Mouse (Mus musculus): ENCODE measurements at regions not wholly inside any gene's neighbourhood (a gene's known extent, or its start where the extent isn't known, plus 50 kb on each side); places are given as distances from the start of the nearest gene placed in this dataset.

- Histone ChIP-seq H3K27ac (replicated peaks) (no peak overlapping the region), H3K27me3 (no peaks in the 10 kb centered on the region), H3K4me3 (no peak overlapping the region), H3K9ac (replicated peaks) (no peak overlapping the region), H3K36me3 (no peaks in the 10 kb centered on the region), H3K4me2 (replicated peaks) (no peak overlapping the region), H3K4me1 (no peaks in the 10 kb centered on the region), H3K9me3 (no peaks in the 10 kb centered on the region)
- 83% methylated on average over 3 of the region's 3 CpGs for WGBS
- no peak for ATAC-seq (ENCODE audit: low FRiP score, low read depth)
These were observed 199.4 kb downstream of the 4930544G11Rik start for GRCm38 (mm10) chr6:66151786-66152185.

- H3K9ac ChIP-seq (replicated peaks): no peak overlapping the region
- H3K27ac ChIP-seq (replicated peaks): no peak overlapping the region
- no peaks in the 10 kb centered on the region for H3K4me1 ChIP-seq
- 98% methylated on average over 2 of the region's 2 CpGs for WGBS
- H3K9me3 ChIP-seq: no peaks in the 10 kb centered on the region
- ATAC-seq (ENCODE audit: low FRiP score, low read depth): no peak
- no peaks in the 10 kb centered on the region for H3K27me3 ChIP-seq
- H3K4me2 ChIP-seq (replicated peaks): no peak overlapping the region
- no peaks in the 10 kb centered on the region for H3K36me3 ChIP-seq
- no peak overlapping the region for H3K4me3 ChIP-seq
These were observed 202.4 kb downstream of the 4930544G11Rik start for GRCm38 (mm10) chr6:66154831-66155230.

GRCm38 (mm10) chr6:66160805-66161204, 208.4 kb downstream of the 4930544G11Rik start:
- ATAC-seq (ENCODE audit: low FRiP score, low read depth): no peak
- H3K27me3 ChIP-seq: no peaks in the 10 kb centered on the region
- no peaks in the 10 kb centered on the region for H3K9me3 ChIP-seq
- H3K4me3 ChIP-seq: no peak overlapping the region
- 59% methylated on average over 2 of the region's 2 CpGs for WGBS
- H3K27ac ChIP-seq (replicated peaks): no peak overlapping the region
- no peak overlapping the region for H3K9ac ChIP-seq (replicated peaks)
- no peaks in the 10 kb centered on the region for H3K4me1 ChIP-seq
- no peaks in the 10 kb centered on the region for H3K36me3 ChIP-seq
- no peak overlapping the region for H3K4me2 ChIP-seq (replicated peaks)

GRCm38 (mm10) chr6:66168913-66169312, 216.5 kb downstream of the 4930544G11Rik start:
- H3K4me2 ChIP-seq (replicated peaks): no peak overlapping the region
- H3K9me3 ChIP-seq: no peaks in the 10 kb centered on the region
- 73% methylated on average over 3 of the region's 3 CpGs for WGBS
- no peaks in the 10 kb centered on the region for H3K4me1 ChIP-seq
- no peaks in the 10 kb centered on the region for H3K27me3 ChIP-seq
- no peak overlapping the region for H3K27ac ChIP-seq (replicated peaks)
- no peaks in the 10 kb centered on the region for H3K36me3 ChIP-seq
- no peak overlapping the region for H3K9ac ChIP-seq (replicated peaks)
- no peak for ATAC-seq (ENCODE audit: low FRiP score, low read depth)
- no peak overlapping the region for H3K4me3 ChIP-seq

GRCm38 (mm10) chr6:66197990-66198389, 245.6 kb downstream of the 4930544G11Rik start:
- Histone ChIP-seq H3K27ac (replicated peaks) (no peak overlapping the region), H3K9ac (replicated peaks) (no peak overlapping the region), H3K4me2 (replicated peaks) (no peak overlapping the region), H3K9me3 (no peaks in the 10 kb centered on the region), H3K36me3 (no peaks in the 10 kb centered on the region), H3K4me1 (0 out of 2 replicates have a peak, but pooled peaks cover 4% of the 10 kb centered on the region), H3K27me3 (no peaks in the 10 kb centered on the region), H3K4me3 (no peak overlapping the region)
- WGBS: 76% methylated on average over 1 of the region's 1 CpGs
- ATAC-seq (ENCODE audit: low FRiP score, low read depth): peak; percentile 87

GRCm38 (mm10) chr6:66200136-66200790, 247.9 kb downstream of the 4930544G11Rik start:
- Histone ChIP-seq H3K9me3 (no peaks in the 10 kb centered on the region), H3K27ac (replicated peaks) (no peak overlapping the region), H3K4me2 (replicated peaks) (no peak overlapping the region), H3K4me3 (no peak overlapping the region), H3K36me3 (no peaks in the 10 kb centered on the region), H3K9ac (replicated peaks) (no peak overlapping the region), H3K4me1 (0 out of 2 replicates have a peak, but pooled peaks cover 4% of the 10 kb centered on the region), H3K27me3 (no peaks in the 10 kb centered on the region)
- 81% methylated on average over 6 of the region's 6 CpGs for WGBS
- ATAC-seq (ENCODE audit: low FRiP score, low read depth): no peak

GRCm38 (mm10) chr6:66206197-66206925, 254.0 kb downstream of the 4930544G11Rik start:
- H3K4me2 ChIP-seq (replicated peaks): no peak overlapping the region
- H3K9ac ChIP-seq (replicated peaks): no peak overlapping the region
- 85% methylated on average over 5 of the region's 5 CpGs for whole genome bisulfite sequencing
- ATAC-seq (ENCODE audit: low FRiP score, low read depth): no peak
- H3K36me3 ChIP-seq: no peaks in the 10 kb centered on the region
- no peaks in the 10 kb centered on the region for H3K4me1 ChIP-seq
- no peaks in the 10 kb centered on the region for H3K27me3 ChIP-seq
- H3K4me3 ChIP-seq: no peak overlapping the region
- no peak overlapping the region for H3K27ac ChIP-seq (replicated peaks)
- no peaks in the 10 kb centered on the region for H3K9me3 ChIP-seq

GRCm38 (mm10) chr6:66217543-66217942, 265.1 kb downstream of the 4930544G11Rik start:
- peak; percentile 65; the same call in 1 of the 2 replicates for ATAC-seq (ENCODE audit: low FRiP score, low read depth)
- Histone ChIP-seq H3K27ac (replicated peaks) (no peak overlapping the region), H3K4me2 (replicated peaks) (0 out of 2 replicates have a peak overlapping the region, but pooled peaks have one; percentile 13), H3K9me3 (no peaks in the 10 kb centered on the region), H3K9ac (replicated peaks) (no peak overlapping the region), H3K36me3 (no peaks in the 10 kb centered on the region), H3K27me3 (no peaks in the 10 kb centered on the region), H3K4me1 (no peaks in the 10 kb centered on the region), H3K4me3 (no peak overlapping the region)
- WGBS: 42% methylated on average over 2 of the region's 2 CpGs

- no peak overlapping the region for H3K4me3 ChIP-seq
- H3K36me3 ChIP-seq: no peaks in the 10 kb centered on the region
- H3K4me2 ChIP-seq (replicated peaks): no peak overlapping the region
- peaks cover 5% of the 10 kb centered on the region; the same call in 1 of the 2 replicates for H3K4me1 ChIP-seq
- no peak overlapping the region for H3K9ac ChIP-seq (replicated peaks)
- H3K27ac ChIP-seq (replicated peaks): no peak overlapping the region
- WGBS: 74% methylated on average over 4 of the region's 4 CpGs
- no peaks in the 10 kb centered on the region for H3K9me3 ChIP-seq
- H3K27me3 ChIP-seq: no peaks in the 10 kb centered on the region
- peak; percentile 77 for ATAC-seq (ENCODE audit: low FRiP score, low read depth)
These were observed 271.9 kb downstream of the 4930544G11Rik start for GRCm38 (mm10) chr6:66224164-66224903.

- H3K27me3 ChIP-seq: no peaks in the 10 kb centered on the region
- H3K4me1 ChIP-seq: no peaks in the 10 kb centered on the region
- 77% methylated on average over 2 of the region's 2 CpGs for WGBS
- ATAC-seq (ENCODE audit: low FRiP score, low read depth): no peak
- H3K4me2 ChIP-seq (replicated peaks): no peak overlapping the region
- H3K27ac ChIP-seq (replicated peaks): no peak overlapping the region
- H3K9ac ChIP-seq (replicated peaks): no peak overlapping the region
- no peaks in the 10 kb centered on the region for H3K9me3 ChIP-seq
- H3K4me3 ChIP-seq: no peak overlapping the region
- no peaks in the 10 kb centered on the region for H3K36me3 ChIP-seq
These were observed 284.0 kb downstream of the 4930544G11Rik start for GRCm38 (mm10) chr6:66236368-66236767.

GRCm38 (mm10) chr6:66255378-66255777, 279.8 kb upstream of the Mad2l1 start:
- Histone ChIP-seq H3K27ac (replicated peaks) (no peak overlapping the region), H3K27me3 (no peaks in the 10 kb centered on the region), H3K4me1 (no peaks in the 10 kb centered on the region), H3K4me2 (replicated peaks) (no peak overlapping the region), H3K9me3 (no peaks in the 10 kb centered on the region), H3K4me3 (no peak overlapping the region), H3K36me3 (no peaks in the 10 kb centered on the region), H3K9ac (replicated peaks) (no peak overlapping the region)
- WGBS: 92% methylated on average over 4 of the region's 4 CpGs
- ATAC-seq (ENCODE audit: low FRiP score, low read depth): no peak

GRCm38 (mm10) chr6:66263429-66263828, 271.8 kb upstream of the Mad2l1 start:
- H3K4me1 ChIP-seq: no peaks in the 10 kb centered on the region
- H3K4me3 ChIP-seq: no peak overlapping the region
- H3K27me3 ChIP-seq: no peaks in the 10 kb centered on the region
- no peaks in the 10 kb centered on the region for H3K36me3 ChIP-seq
- no peak overlapping the region for H3K4me2 ChIP-seq (replicated peaks)
- H3K9ac ChIP-seq (replicated peaks): no peak overlapping the region
- no peak for ATAC-seq (ENCODE audit: low FRiP score, low read depth)
- WGBS: 79% methylated on average over 3 of the region's 3 CpGs
- H3K27ac ChIP-seq (replicated peaks): no peak overlapping the region
- no peaks in the 10 kb centered on the region for H3K9me3 ChIP-seq

All from midbrain, embryonic 12.5 days (tissue).